Mouse (Mus musculus): ENCODE data around the gene Gps1.

- no peak for TF ChIP-seq TCF3 (IDR thresholded peaks at IDR 0.05; ENCODE audit: insufficient read length, low read depth)
- TF ChIP-seq POLR2AphosphoS2 (IDR thresholded peaks at IDR 0.05; ENCODE audit: insufficient read length, low read depth), result no peak
- TF ChIP-seq POLR2A (IDR thresholded peaks at IDR 0.05; ENCODE audit: insufficient read length, low read depth), result no peak
- TF ChIP-seq USF1 (IDR thresholded peaks at IDR 0.05; ENCODE audit: low read depth), result no peak
- TF ChIP-seq MAX (IDR thresholded peaks at IDR 0.05; ENCODE audit: low read depth), result no peak
- no peak for TF ChIP-seq SRF (IDR thresholded peaks at IDR 0.05; ENCODE audit: control insufficient read depth, insufficient read length, low read depth)
- TF ChIP-seq TCF12 (IDR thresholded peaks at IDR 0.05; ENCODE audit: insufficient read depth, poor library complexity, severe bottlenecking), result no peak
- no peak for TF ChIP-seq E2F4 (IDR thresholded peaks at IDR 0.05; ENCODE audit: insufficient read depth)
- no peak for TF ChIP-seq MYOG (IDR thresholded peaks at IDR 0.05; ENCODE audit: control insufficient read depth in 1 of 3, insufficient read depth in 1 of 3, insufficient read length in 2 of 3, low read depth in 2 of 3)
These were observed 10.4 kb upstream of the Gps1 start for GRCm38 (mm10) chr11:120773463-120774190.

Data from myocyte (in vitro differentiated cells).